Mouse (Mus musculus): ENCODE measurements around the gene Pde9a.

DNA sequence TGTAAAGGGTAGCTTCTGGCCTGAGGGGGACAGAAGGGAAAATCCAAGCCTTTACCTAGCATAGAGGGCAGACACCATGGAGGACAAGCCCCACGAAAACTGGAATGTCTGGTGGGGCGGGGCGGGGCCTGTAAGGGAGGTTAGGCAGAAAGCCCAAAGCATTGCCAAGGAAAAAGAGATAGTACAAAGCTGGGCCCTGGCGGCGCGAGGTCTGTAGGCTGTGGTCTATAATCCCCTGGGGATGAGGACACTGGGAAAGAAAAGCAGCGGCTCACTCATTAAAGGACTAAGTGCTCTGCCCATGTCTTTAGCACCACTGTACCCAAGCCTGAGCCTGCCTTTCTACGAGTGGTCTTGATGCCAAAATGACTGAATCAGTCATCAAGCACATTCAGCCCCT lies 34.0 kb upstream of the Pde9a start:
- no peak for TF ChIP-seq POLR2A (IDR thresholded peaks at IDR 0.05; ENCODE audit: low read depth, low read length)
- TF ChIP-seq CTCF (IDR thresholded peaks at IDR 0.05; ENCODE audit: borderline replicate concordance, insufficient read depth, low read length), result no peak
